Mouse (Mus musculus) hematopoietic stem cell, adult 5-6 weeks (primary cell): ENCODE data around the gene Osbpl8. TPM values are rescaled to one million over a fixed set of nuclear protein-coding genes. Genes with fewer than 3 reads are reported as not detected.

Source experiments
- ATAC-seq, 2 experiments: fragments of 125-278 bp in 1 of 2; replicated peaks in 1 of 2; 2 replicates each; pipeline ENCODE4 v1.8.0; 2016 to 2017; ENCODE audit warnings: inconsistent platforms in 2 of 2, mild to moderate bottlenecking in 2 of 2, moderate number of reproducible peaks in 2 of 2, low read depth in 1 of 2, moderate TSS enrichment in 1 of 2; ENCODE audit not compliant: low FRiP score in 2 of 2, poor library complexity in 2 of 2, severe bottlenecking in 2 of 2, insufficient read depth in 1 of 2, low TSS enrichment in 1 of 2
- total RNA-seq: library from RNA; stranded (forward); fragments of 172-1452, 232-1000 nt; gene quantifications from 2 replicates; pipeline ENCODE4 v1.2.3, GENCODE M21; 2017

Osbpl8 gene
- total RNA-seq, 1 experiment from 2014 or later, result 162 TPM

GRCm38 (mm10) chr10:111251666-111252065 lies 87.1 kb downstream of the Osbpl8 start:
- no peak for ATAC-seq

GRCm38 (mm10) chr10:111255228-111255627 lies 90.7 kb downstream of the Osbpl8 start:
- ATAC-seq, result no peak

GRCm38 (mm10) chr10:111256156-111256555 lies 91.6 kb downstream of the Osbpl8 start:
- no peak for ATAC-seq

- no peak for ATAC-seq
Measured at GRCm38 (mm10) chr10:111257358-111257757, 92.8 kb downstream of the Osbpl8 start.

DNA sequence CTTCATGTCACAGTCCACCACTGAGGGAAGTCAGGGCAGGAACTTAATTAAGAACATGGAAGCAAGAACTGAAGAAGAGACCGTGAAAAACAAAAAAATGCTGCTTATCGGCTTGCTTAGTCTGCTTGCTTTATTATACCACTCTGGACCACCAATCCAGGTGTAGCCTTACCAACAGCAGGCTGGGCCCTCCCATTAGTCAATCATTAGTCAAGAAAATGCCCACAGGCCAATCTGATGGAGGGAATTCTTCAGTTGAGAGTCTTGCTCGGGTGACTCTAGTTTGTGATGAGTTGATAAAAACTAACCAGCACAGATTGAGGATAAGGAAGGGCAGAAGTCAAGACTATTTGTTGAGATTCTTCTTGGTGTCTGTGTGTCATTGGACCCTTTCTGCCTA lies 93.7 kb downstream of the Osbpl8 start:
- ATAC-seq, result no peak

DNA sequence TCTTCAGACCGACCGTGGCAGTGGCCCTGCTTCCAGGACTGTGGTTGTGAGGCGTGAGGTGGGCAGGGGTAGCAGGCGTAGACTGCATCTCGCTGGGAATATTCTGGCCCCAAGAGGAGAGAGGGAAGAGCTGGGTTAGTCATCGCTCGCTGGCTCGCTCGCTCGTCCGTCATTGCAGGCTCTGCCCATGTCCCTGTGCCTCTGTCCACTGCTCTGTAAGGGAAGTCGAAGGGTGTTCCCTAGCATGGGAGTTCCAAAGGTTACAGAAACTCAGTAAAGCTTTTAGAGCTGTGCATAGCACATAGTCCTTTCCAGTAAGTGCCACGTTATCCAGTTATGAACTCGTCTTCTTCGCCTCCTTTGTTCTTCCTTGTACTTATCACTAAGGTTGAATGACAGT lies 107.1 kb downstream of the Osbpl8 start:
- ATAC-seq, result 0 out of 4 replicates have a peak, but pooled peaks of 1 of the 2 experiments have one; percentile 24

- no peak for ATAC-seq
Measured at GRCm38 (mm10) chr10:111272905-111273304, 108.4 kb downstream of the Osbpl8 start.

DNA sequence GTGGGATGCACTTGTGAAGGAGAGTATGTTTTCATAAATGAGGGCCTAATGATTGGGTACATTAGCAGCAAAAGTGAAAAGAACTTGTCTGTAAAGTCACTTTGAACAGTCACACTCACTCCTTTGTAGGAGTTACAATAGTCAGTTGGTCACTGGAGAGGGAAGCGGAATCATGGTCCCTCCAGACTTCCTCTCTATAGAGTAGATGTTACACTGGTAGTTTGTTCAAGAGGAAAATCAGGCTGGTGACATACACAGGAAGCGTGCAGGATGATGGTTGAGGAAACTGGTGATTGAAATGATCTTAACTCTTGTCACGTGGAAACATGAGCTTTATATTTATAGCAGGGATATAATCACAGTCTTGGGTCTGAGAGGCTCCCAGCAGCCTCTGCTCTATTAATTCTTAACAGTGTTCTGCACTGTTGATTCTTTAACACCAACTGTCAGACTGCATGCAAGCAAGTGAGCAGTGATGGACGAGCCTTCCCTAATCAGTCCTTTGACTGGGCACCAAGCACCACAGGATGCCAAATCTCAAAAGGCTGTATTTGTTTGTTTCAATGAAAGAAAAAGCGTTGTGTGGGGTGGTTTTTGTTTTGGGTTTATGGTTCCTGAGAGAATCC lies 109.0 kb downstream of the Osbpl8 start:
- ATAC-seq, result no peak

- ATAC-seq, result no peak
Measured at GRCm38 (mm10) chr10:111275822-111276221, 111.3 kb downstream of the Osbpl8 start.

DNA sequence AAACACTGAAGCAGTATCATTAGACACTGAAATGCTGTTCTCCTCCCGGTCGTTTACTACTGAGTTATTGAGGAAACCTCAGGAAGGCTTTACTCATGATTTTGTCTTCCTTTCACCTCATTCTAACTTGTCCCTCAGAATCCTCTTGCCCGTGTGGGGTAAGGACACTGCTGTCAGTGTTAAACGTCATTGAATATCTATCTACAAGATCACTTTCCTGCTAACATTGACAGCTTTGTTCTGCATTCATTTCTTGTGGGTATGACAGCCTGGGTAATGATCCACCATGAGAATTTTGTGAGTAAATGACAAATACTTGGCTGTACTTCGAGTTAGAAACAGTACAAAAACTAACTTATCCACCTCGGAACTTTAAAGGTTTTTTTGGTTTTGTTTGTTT lies 133.1 kb downstream of the Osbpl8 start:
- ATAC-seq, result no peak

DNA sequence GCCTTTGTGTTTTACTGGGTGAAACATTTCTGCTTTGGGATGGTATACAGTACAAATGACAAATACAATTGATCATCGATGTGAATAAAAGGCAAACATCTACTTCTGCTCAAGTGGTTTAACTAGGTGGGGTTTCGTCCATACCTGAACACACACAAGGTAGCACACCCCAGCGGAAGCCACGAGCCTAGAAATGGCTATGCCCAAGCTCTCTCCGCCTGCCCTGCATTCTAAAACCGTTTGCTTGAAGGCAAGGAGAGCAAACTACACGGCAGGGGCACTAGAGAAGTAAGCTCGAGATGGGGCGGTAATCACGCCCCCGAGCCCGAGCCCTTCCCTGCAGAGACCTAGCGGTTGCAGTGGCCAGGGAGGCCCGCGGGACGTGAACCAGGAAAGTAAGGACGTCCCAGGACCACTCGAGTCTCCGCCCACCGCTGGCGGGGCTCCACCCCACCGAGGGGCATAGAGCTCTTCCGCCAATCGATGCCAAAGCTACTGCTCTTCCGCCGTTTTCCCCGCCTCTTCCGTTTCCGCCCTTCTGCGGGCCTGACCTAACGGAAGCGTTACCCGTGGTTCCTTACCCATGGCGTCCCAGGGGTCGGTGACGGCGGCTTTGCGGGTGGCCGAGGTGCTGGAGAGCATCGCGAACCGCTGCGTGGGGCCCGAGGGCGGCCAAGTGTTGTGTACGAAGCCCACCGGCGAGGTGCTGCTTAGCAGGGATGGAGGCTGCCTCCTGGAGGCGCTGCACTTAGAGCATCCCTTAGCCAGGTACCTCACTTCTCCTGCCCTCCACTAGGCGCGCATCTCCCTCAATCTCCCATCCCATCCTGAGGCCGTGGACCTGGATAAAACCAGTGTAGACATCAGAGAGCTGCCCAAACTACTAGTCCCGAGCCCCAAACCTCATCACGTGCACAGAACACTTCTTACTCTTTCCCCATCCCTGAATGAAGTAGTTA lies 133.9 kb downstream of the Osbpl8 start, which contains the start of gene Bbs10:
Gene Bbs10, plus strand, starts transcription at position 540 of the 959 bp plus-strand sequence.
- ATAC-seq, result peak; percentile 97 to 98

DNA sequence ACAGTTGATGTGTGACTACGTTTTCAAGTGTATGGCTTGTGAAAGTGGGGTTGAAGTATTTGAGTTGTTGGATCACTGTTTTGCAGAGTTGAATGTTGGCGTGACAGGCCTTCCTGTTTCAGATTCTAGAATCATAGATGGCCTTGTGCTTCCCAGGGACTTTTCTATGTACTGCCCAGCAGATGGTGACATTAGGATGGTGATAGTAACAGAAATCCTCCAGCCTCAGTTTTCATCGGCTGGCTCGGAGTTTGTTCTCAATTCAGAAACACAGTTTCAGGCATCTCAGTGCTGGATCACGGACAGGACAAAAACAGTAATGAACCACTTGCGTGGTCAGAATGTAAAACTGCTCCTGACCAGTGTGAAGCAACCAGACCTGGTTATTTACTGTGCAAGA lies 135.0 kb downstream of the Osbpl8 start:
- no peak for ATAC-seq

- no peak for ATAC-seq
Measured at GRCm38 (mm10) chr10:111301041-111301440, 136.5 kb downstream of the Osbpl8 start.

DNA sequence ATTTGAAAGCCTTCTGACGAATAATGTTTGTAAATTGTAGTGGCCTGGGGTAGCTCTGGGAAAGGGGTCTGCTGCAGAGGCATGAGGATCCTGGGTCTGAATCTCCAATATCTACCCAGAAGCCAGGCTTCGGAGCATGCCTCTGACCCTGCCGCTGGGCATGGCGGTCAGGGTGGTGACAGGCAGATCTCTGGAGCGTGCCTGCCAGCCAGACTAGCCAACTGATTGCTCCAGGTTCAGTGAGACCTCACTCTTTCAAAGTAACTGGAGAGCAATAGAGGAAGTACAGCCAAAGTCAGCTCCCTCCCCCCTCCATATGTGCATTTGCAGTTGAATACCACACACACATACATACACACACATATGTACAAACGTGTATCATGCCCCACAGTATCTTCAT lies 137.9 kb downstream of the Osbpl8 start:
- ATAC-seq, result no peak

GRCm38 (mm10) chr10:111308850-111309501 lies 144.4 kb downstream of the Osbpl8 start:
- ATAC-seq, result no peak

GRCm38 (mm10) chr10:111313282-111313681 lies 148.7 kb downstream of the Osbpl8 start:
- no peak for ATAC-seq

DNA sequence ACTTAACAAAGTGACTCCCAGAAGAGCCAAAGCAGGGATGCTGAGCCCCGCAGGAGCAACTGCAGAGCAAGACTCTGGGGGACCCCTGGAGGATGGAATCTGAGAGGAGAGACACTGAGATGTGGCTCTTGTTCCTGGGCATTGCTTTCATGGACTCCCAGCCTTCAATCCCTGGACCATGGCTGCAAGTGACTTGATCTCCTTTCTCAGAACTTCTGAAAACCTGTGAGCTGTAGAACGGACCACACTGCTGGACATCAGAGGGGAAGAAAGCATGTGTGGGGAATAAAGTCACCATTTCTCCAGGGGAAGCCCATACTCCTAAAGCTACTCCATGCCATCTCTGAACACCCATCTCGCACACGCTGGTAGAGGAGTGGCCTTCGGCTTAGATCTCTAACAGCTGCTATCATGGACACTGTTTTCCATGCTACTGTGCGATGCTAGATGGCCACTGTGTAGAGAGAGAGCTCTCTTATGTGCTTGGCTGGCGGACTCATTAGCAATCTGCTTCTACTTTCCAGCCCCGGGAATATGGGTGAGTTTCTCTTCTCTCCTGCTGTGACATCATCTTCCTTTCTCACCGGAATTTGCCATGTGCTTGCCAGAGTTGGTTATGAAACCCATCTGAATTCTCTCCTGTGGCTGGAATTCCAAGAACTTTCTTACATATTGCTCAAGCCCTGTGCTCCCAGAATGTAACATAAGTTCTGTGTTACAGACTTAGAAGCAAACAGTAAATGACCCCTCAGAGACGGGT lies 150.3 kb downstream of the Osbpl8 start:
- ATAC-seq, result no peak
